Mouse (Mus musculus) hindbrain, embryonic 15.5 days (tissue): ENCODE measurements around the gene Slc44a5. TPM values are rescaled to one million over a fixed set of nuclear protein-coding genes. Genes with fewer than 3 reads are reported as not detected.

Experiments used
- ATAC-seq: fragments of 200-750 bp; cut with Nextera tagmentation; 2 replicates; pipeline ENCODE4 v1.8.0; 2017; ENCODE audit warnings: low read depth, moderate number of reproducible peaks, moderate TSS enrichment; ENCODE audit not compliant: low FRiP score
- H3K27ac ChIP-seq: fragments of 300-500 bp; sonication (generic); replicated peaks from 2 replicates; pipeline ENCODE4 v1.5.1; 2015; ENCODE audit warnings: mild to moderate bottlenecking, inconsistent platforms
- H3K27me3 ChIP-seq: fragments of 300-500 bp; sonication (generic); 2 replicates; pipeline ENCODE4 v1.6.1; 2015; ENCODE audit warnings: control low read depth, inconsistent platforms
- H3K36me3 ChIP-seq: fragments of 300-500 bp; sonication (generic); 2 replicates; pipeline ENCODE4 v1.6.1; 2015; ENCODE audit warnings: control low read depth, inconsistent platforms
- H3K4me1 ChIP-seq: fragments of 300-500 bp; sonication (generic); replicated peaks from 2 replicates; pipeline ENCODE4 v1.6.1; 2015; ENCODE audit warnings: control low read depth, inconsistent platforms
- H3K4me2 ChIP-seq: fragments of 300-500 bp; sonication (generic); 2 replicates; pipeline ENCODE4 v1.6.1; 2015; ENCODE audit warnings: moderate library complexity, mild to moderate bottlenecking, inconsistent platforms
- H3K4me3 ChIP-seq: fragments of 300-500 bp; sonication (generic); 2 replicates; pipeline ENCODE4 v1.5.1; 2015; ENCODE audit warnings: mild to moderate bottlenecking, inconsistent platforms
- H3K9ac ChIP-seq: fragments of 300-500 bp; sonication (generic); 2 replicates; pipeline ENCODE4 v1.6.1; 2015; ENCODE audit warnings: inconsistent platforms
- H3K9me3 ChIP-seq: fragments of 300-500 bp; sonication (generic); 2 replicates; pipeline ENCODE4 v1.6.1; 2016; ENCODE audit warnings: control low read depth, inconsistent platforms
- WGBS: fragments of 180-500 bp; shearing (Covaris S2); methylation state at CpG from one replicate; pipeline ENCODE4 v1.1.7; 2015; 5-methylcytosine and 5-hydroxymethylcytosine counted together
- polyA plus RNA-seq: library from polyadenylated mRNA; unstranded; fragments of >200 nt; fragmentation: Nextera tagmentation; extraction: Ambion mirVana; gene quantifications from 2 replicates; pipeline ENCODE4 v1.2.1, GENCODE M21; 2015

The Slc44a5 gene
- polyA plus RNA-seq, 1 experiment from 2014 or later: 9.6 TPM

GRCm38 (mm10) chr3:154269757-154270366, 296.6 kb downstream of the Slc44a5 start:
- 12% methylated on average over 19 of the region's 19 CpGs for WGBS
- Histone ChIP-seq H3K9me3 (no peaks in the 10 kb centered on the region), H3K36me3 (no peaks in the 10 kb centered on the region), H3K27me3 (no peaks in the 10 kb centered on the region), H3K4me3 (peak overlapping the region; percentile 32), H3K9ac (peak overlapping the region; percentile 49), H3K4me1 (peaks cover 2% of the 10 kb centered on the region; the same call in 1 of the 2 replicates), H3K4me2 (peak overlapping the region; percentile 62), H3K27ac (no peak overlapping the region)
- peak; percentile 87 for ATAC-seq

- 85% methylated on average over 3 of the region's 3 CpGs for WGBS
- ATAC-seq: no peak
- H3K9me3 ChIP-seq: no peaks in the 10 kb centered on the region
Measured at GRCm38 (mm10) chr3:154274681-154275080, 301.4 kb downstream of the Slc44a5 start.

GRCm38 (mm10) chr3:154284260-154284659, 311.0 kb downstream of the Slc44a5 start:
- Histone ChIP-seq H3K36me3 (no peaks in the 10 kb centered on the region), H3K27ac (no peak overlapping the region), H3K9ac (no peak overlapping the region), H3K4me2 (no peak overlapping the region), H3K4me1 (no peaks in the 10 kb centered on the region), H3K27me3 (no peaks in the 10 kb centered on the region), H3K9me3 (no peaks in the 10 kb centered on the region), H3K4me3 (no peak overlapping the region)
- 86% methylated on average over 3 of the region's 3 CpGs for WGBS
- no peak for ATAC-seq

More at GRCm38 (mm10) chr3:154274681-154275080, 301.4 kb downstream of the Slc44a5 start:
- H3K4me3 ChIP-seq: no peak overlapping the region
- H3K27ac ChIP-seq: no peak overlapping the region
- H3K27me3 ChIP-seq: no peaks in the 10 kb centered on the region
- no peak overlapping the region for H3K9ac ChIP-seq
- no peak overlapping the region for H3K4me2 ChIP-seq
- peaks cover 2% of the 10 kb centered on the region; the same call in 1 of the 2 replicates for H3K4me1 ChIP-seq
- H3K36me3 ChIP-seq: no peaks in the 10 kb centered on the region

GRCm38 (mm10) chr3:154285351-154285750, 312.1 kb downstream of the Slc44a5 start:
- no peaks in the 10 kb centered on the region for H3K4me1 ChIP-seq
- ATAC-seq: no peak
- no peak overlapping the region for H3K4me3 ChIP-seq
- H3K27me3 ChIP-seq: no peaks in the 10 kb centered on the region
- H3K9ac ChIP-seq: no peak overlapping the region
- H3K36me3 ChIP-seq: no peaks in the 10 kb centered on the region
- 76% methylated on average over 4 of the region's 4 CpGs for WGBS
- H3K9me3 ChIP-seq: no peaks in the 10 kb centered on the region
- no peak overlapping the region for H3K27ac ChIP-seq
- H3K4me2 ChIP-seq: no peak overlapping the region

GRCm38 (mm10) chr3:154287217-154287616, 314.0 kb downstream of the Slc44a5 start:
- WGBS: 90% methylated on average over 2 of the region's 2 CpGs
- no peaks in the 10 kb centered on the region for H3K36me3 ChIP-seq
- no peak overlapping the region for H3K9ac ChIP-seq
- no peak overlapping the region for H3K4me3 ChIP-seq
- no peak for ATAC-seq
- H3K4me1 ChIP-seq: no peaks in the 10 kb centered on the region
- no peaks in the 10 kb centered on the region for H3K27me3 ChIP-seq
- no peak overlapping the region for H3K4me2 ChIP-seq
- no peak overlapping the region for H3K27ac ChIP-seq
- H3K9me3 ChIP-seq: no peaks in the 10 kb centered on the region

GRCm38 (mm10) chr3:154288429-154289069, 315.3 kb downstream of the Slc44a5 start:
- no peak overlapping the region for H3K4me3 ChIP-seq
- H3K4me2 ChIP-seq: no peak overlapping the region
- H3K27me3 ChIP-seq: no peaks in the 10 kb centered on the region
- no peak overlapping the region for H3K27ac ChIP-seq
- ATAC-seq: no peak
- H3K9me3 ChIP-seq: no peaks in the 10 kb centered on the region
- H3K4me1 ChIP-seq: no peaks in the 10 kb centered on the region
- WGBS: 79% methylated on average over 4 of the region's 4 CpGs
- no peak overlapping the region for H3K9ac ChIP-seq
- no peaks in the 10 kb centered on the region for H3K36me3 ChIP-seq

- WGBS: 71% methylated on average over 2 of the region's 2 CpGs
- no peak overlapping the region for H3K4me2 ChIP-seq
- ATAC-seq: no peak
- H3K27ac ChIP-seq: no peak overlapping the region
- H3K27me3 ChIP-seq: no peaks in the 10 kb centered on the region
- H3K4me1 ChIP-seq: no peaks in the 10 kb centered on the region
- H3K36me3 ChIP-seq: no peaks in the 10 kb centered on the region
- no peak overlapping the region for H3K9ac ChIP-seq
- H3K4me3 ChIP-seq: no peak overlapping the region
- no peaks in the 10 kb centered on the region for H3K9me3 ChIP-seq
Measured at GRCm38 (mm10) chr3:154290351-154290750, 317.1 kb downstream of the Slc44a5 start.

GRCm38 (mm10) chr3:154292126-154292525, 318.9 kb downstream of the Slc44a5 start:
- Histone ChIP-seq H3K4me3 (no peak overlapping the region), H3K4me2 (no peak overlapping the region), H3K4me1 (no peaks in the 10 kb centered on the region), H3K9me3 (no peaks in the 10 kb centered on the region), H3K36me3 (no peaks in the 10 kb centered on the region), H3K9ac (no peak overlapping the region), H3K27ac (no peak overlapping the region), H3K27me3 (no peaks in the 10 kb centered on the region)
- 76% methylated on average over 5 of the region's 5 CpGs for WGBS
- no peak for ATAC-seq

- Histone ChIP-seq H3K9me3 (no peaks in the 10 kb centered on the region), H3K27me3 (no peaks in the 10 kb centered on the region), H3K27ac (no peak overlapping the region), H3K4me2 (no peak overlapping the region), H3K4me1 (no peaks in the 10 kb centered on the region), H3K36me3 (no peaks in the 10 kb centered on the region), H3K9ac (no peak overlapping the region), H3K4me3 (no peak overlapping the region)
- 81% methylated on average over 9 of the region's 9 CpGs for WGBS
- no peak for ATAC-seq
Measured at GRCm38 (mm10) chr3:154293839-154294490, 320.7 kb downstream of the Slc44a5 start.

GRCm38 (mm10) chr3:154294924-154295834, 321.9 kb downstream of the Slc44a5 start:
- no peak overlapping the region for H3K9ac ChIP-seq
- ATAC-seq: no peak
- no peak overlapping the region for H3K27ac ChIP-seq
- H3K27me3 ChIP-seq: no peaks in the 10 kb centered on the region
- H3K4me2 ChIP-seq: no peak overlapping the region
- H3K4me3 ChIP-seq: no peak overlapping the region
- WGBS: 90% methylated on average over 17 of the region's 17 CpGs
- H3K9me3 ChIP-seq: no peaks in the 10 kb centered on the region
- H3K4me1 ChIP-seq: no peaks in the 10 kb centered on the region
- no peaks in the 10 kb centered on the region for H3K36me3 ChIP-seq

GRCm38 (mm10) chr3:154297499-154297898, 324.3 kb downstream of the Slc44a5 start:
- H3K9ac ChIP-seq: no peak overlapping the region
- no peaks in the 10 kb centered on the region for H3K9me3 ChIP-seq
- no peaks in the 10 kb centered on the region for H3K4me1 ChIP-seq
- H3K27me3 ChIP-seq: no peaks in the 10 kb centered on the region
- H3K36me3 ChIP-seq: no peaks in the 10 kb centered on the region
- no peak overlapping the region for H3K27ac ChIP-seq
- H3K4me3 ChIP-seq: no peak overlapping the region
- WGBS: 78% methylated on average over 6 of the region's 6 CpGs
- ATAC-seq: no peak
- no peak overlapping the region for H3K4me2 ChIP-seq

- Histone ChIP-seq H3K4me3 (no peak overlapping the region), H3K27ac (no peak overlapping the region), H3K36me3 (no peaks in the 10 kb centered on the region), H3K9me3 (no peaks in the 10 kb centered on the region), H3K27me3 (no peaks in the 10 kb centered on the region), H3K4me2 (no peak overlapping the region), H3K9ac (no peak overlapping the region), H3K4me1 (no peaks in the 10 kb centered on the region)
- no peak for ATAC-seq
Measured at GRCm38 (mm10) chr3:154298490-154298889, 325.3 kb downstream of the Slc44a5 start.
